Comparison of ENCODE assay signal across 16 mouse cellular contexts in genomic region chr4:138065593-138066169, GRCm38 (mm10).
DNase-seq lines count a peak whose midpoint lies in the region; ATAC-seq and TF ChIP-seq lines count a peak whose summit lies in the region.
"Had no signal": no experiment of that assay in that cellular context is flagged by ENCODE, and none has a peak within 500 bp of the region (broad histone marks: within the 10 kb centered on the region; RNA-seq: fewer than 3 reads in every experiment).

No protein-coding gene starts in this region.

- no peak for TF ChIP-seq POLR2A in cerebellum, adult 2 months (IDR thresholded peaks at IDR 0.05; ENCODE audit: borderline replicate concordance, insufficient read depth, low read length)
- TF ChIP-seq POLR2A in kidney, adult 2 months (IDR thresholded peaks at IDR 0.05; ENCODE audit: low read depth, low read length), result no peak

- H3K9me3 ChIP-seq in kidney, embryonic 14.5 days (ENCODE audit: control insufficient read depth, low read length), result no peaks in the 10 kb centered on the region
- no peaks in the 10 kb centered on the region for H3K9me3 ChIP-seq in liver, embryonic 14.5 days (ENCODE audit: control insufficient read depth, low read length)
- H3K9me3 ChIP-seq: forebrain, embryonic 15.5 days; heart, embryonic 10.5 days; hindbrain, embryonic 13.5 days; midbrain, embryonic 13.5 days; neural tube, embryonic 12.5 days had no signal

- peak; percentile 59 to 80 for DNase-seq in cerebellum, adult 2 months
- DNase-seq in cerebellum, postnatal 14 days, result no peak
- peak; percentile 68 for DNase-seq in kidney, adult 2 months
- peak in 1 of 3 experiments; percentile 26 for DNase-seq in liver, embryonic 14.5 days (ENCODE audit: low read depth in 3 of 3, low spot score in 3 of 3)
- no peak for DNase-seq in right cerebral cortex, adult 2 months (ENCODE audit: low spot score in 2 of 2)
- no peak for DNase-seq in natural killer cell, adult 2 months (ENCODE audit: low spot score in 2 of 2)
- DNase-seq: embryo, embryonic 11 days; lung, postnatal 4 days; thymus, postnatal 4 days had no signal

- no peak overlapping the region for H3K4me2 ChIP-seq in kidney, embryonic 14.5 days (replicated peaks; ENCODE audit: low read depth, low read length)
- H3K4me2 ChIP-seq in liver, embryonic 14.5 days (ENCODE audit: low read depth), result peak overlapping the region; percentile 27; the same call in 1 of the 2 replicates
- H3K4me2 ChIP-seq: forebrain, embryonic 15.5 days; hindbrain, embryonic 13.5 days; midbrain, embryonic 13.5 days; neural tube, embryonic 12.5 days had no signal

- peaks cover 68% of the 10 kb centered on the region for H3K4me1 ChIP-seq in cerebellum, adult 2 months (ENCODE audit: control insufficient read depth, insufficient read depth, low read length)
- peaks cover 55% of the 10 kb centered on the region for H3K4me1 ChIP-seq in kidney, adult 2 months (ENCODE audit: control insufficient read depth, insufficient read depth, low read length)
- no peaks in the 10 kb centered on the region for H3K4me1 ChIP-seq in kidney, embryonic 14.5 days (ENCODE audit: control insufficient read depth, insufficient read depth, low read length)
- H3K4me1 ChIP-seq in brown adipose tissue, adult 24 weeks (ENCODE audit: control insufficient read depth, insufficient read depth, insufficient read length, low read length), result peaks cover 27% of the 10 kb centered on the region
- peaks cover 0 to 11% of the 10 kb centered on the region in 2 experiments; a peak in 3 of 4 replicates for H3K4me1 ChIP-seq in liver, embryonic 14.5 days (replicated peaks; ENCODE audit: control insufficient read depth in 2 of 2, insufficient read depth in 2 of 2, low read length in 1 of 2)
- H3K4me1 ChIP-seq: midbrain, embryonic 13.5 days; neural tube, embryonic 12.5 days had no signal

- WGBS in cerebellum, adult 2 months, result 46% methylated on average over 4 of the region's 4 CpGs
- WGBS in kidney, adult 2 months, result 42% methylated on average over 4 of the region's 4 CpGs
- WGBS in kidney, embryonic 14.5 days, result 84% methylated on average over 4 of the region's 4 CpGs
- WGBS in liver, embryonic 14.5 days (ENCODE audit: insufficient replicate concordance), result 62% methylated on average over 4 of the region's 4 CpGs

- peak overlapping the region; percentile 69; the same call in 1 of the 2 replicates for H3K27ac ChIP-seq in cerebellum, adult 2 months (ENCODE audit: insufficient read depth, low read length)
- peak overlapping the region; percentile 69 for H3K27ac ChIP-seq in kidney, adult 2 months (ENCODE audit: insufficient read depth, low read depth, low read length)
- no peak overlapping the region for H3K27ac ChIP-seq in kidney, embryonic 14.5 days (ENCODE audit: low read depth, low read length)
- 0 out of 2 replicates have a peak overlapping the region, but pooled peaks have one; percentile 10 for H3K27ac ChIP-seq in brown adipose tissue, adult 24 weeks (replicated peaks; ENCODE audit: low read depth, low read length)
- no peak overlapping the region for H3K27ac ChIP-seq in liver, embryonic 14.5 days
- H3K27ac ChIP-seq: forebrain, embryonic 15.5 days; heart, embryonic 10.5 days; hindbrain, embryonic 13.5 days; midbrain, embryonic 13.5 days; neural tube, embryonic 12.5 days had no signal

- H3K36me3 ChIP-seq in kidney, adult 2 months (ENCODE audit: control insufficient read depth, insufficient read depth, low read length), result no peaks in the 10 kb centered on the region; the same call in 1 of the 2 replicates
- H3K36me3 ChIP-seq in kidney, embryonic 14.5 days (ENCODE audit: control insufficient read depth, insufficient read depth, low read length), result peaks cover 43% of the 10 kb centered on the region; the same call in 1 of the 2 replicates
- H3K36me3 ChIP-seq in liver, embryonic 14.5 days (replicated peaks; ENCODE audit: control insufficient read depth, insufficient read depth, low read depth), result no peaks in the 10 kb centered on the region

- H3K4me3 ChIP-seq in cerebellum, adult 2 months (replicated peaks; ENCODE audit: insufficient read depth, low read depth, low read length), result no peak overlapping the region
- no peak overlapping the region for H3K4me3 ChIP-seq in kidney, adult 2 months (ENCODE audit: insufficient read depth, low read depth, low read length)
- H3K4me3 ChIP-seq in kidney, embryonic 14.5 days (ENCODE audit: low read length), result no peak overlapping the region
- H3K4me3 ChIP-seq in brown adipose tissue, adult 24 weeks (ENCODE audit: insufficient read depth, low read depth, low read length), result no peak overlapping the region
- no peak overlapping the region for H3K4me3 ChIP-seq in liver, embryonic 14.5 days (ENCODE audit: insufficient read depth in 1 of 2, low read depth in 2 of 2, low read length in 2 of 2)
- H3K4me3 ChIP-seq: forebrain, embryonic 15.5 days; heart, embryonic 10.5 days; hindbrain, embryonic 13.5 days; midbrain, embryonic 13.5 days; neural tube, embryonic 12.5 days had no signal

- no peak for ATAC-seq in kidney, embryonic 14.5 days (ENCODE audit: low FRiP score, low TSS enrichment)
- no peak for ATAC-seq in liver, embryonic 14.5 days (ENCODE audit: insufficient read depth)
- ATAC-seq: forebrain, embryonic 15.5 days; midbrain, embryonic 13.5 days had no signal

- no peaks in the 10 kb centered on the region for H3K27me3 ChIP-seq in cerebellum, adult 2 months (ENCODE audit: control insufficient read depth, insufficient read depth, low read length)
- no peaks in the 10 kb centered on the region for H3K27me3 ChIP-seq in kidney, adult 2 months (replicated peaks; ENCODE audit: control insufficient read depth, insufficient read depth, low read length)
- no peaks in the 10 kb centered on the region for H3K27me3 ChIP-seq in kidney, embryonic 14.5 days (ENCODE audit: control insufficient read depth, insufficient read depth, low read length)
- no peaks in the 10 kb centered on the region for H3K27me3 ChIP-seq in liver, embryonic 14.5 days (ENCODE audit: control insufficient read depth, insufficient read depth, low read length)
- H3K27me3 ChIP-seq: forebrain, embryonic 15.5 days; hindbrain, embryonic 13.5 days; midbrain, embryonic 13.5 days; neural tube, embryonic 12.5 days had no signal

- no peak overlapping the region for H3K9ac ChIP-seq in kidney, embryonic 14.5 days (ENCODE audit: low read depth, low read length)
- H3K9ac ChIP-seq in liver, embryonic 14.5 days (replicated peaks), result no peak overlapping the region
- H3K9ac ChIP-seq: forebrain, embryonic 15.5 days; hindbrain, embryonic 13.5 days; midbrain, embryonic 13.5 days; neural tube, embryonic 12.5 days had no signal

- no peak for TF ChIP-seq CTCF in cerebellum, adult 2 months (IDR thresholded peaks at IDR 0.05; ENCODE audit: borderline replicate concordance, insufficient read depth, low read depth, low read length)
- no peak for TF ChIP-seq CTCF in kidney, adult 2 months (conservative IDR thresholded peaks at IDR 0.05; ENCODE audit: insufficient read depth, insufficient read length, low read depth, low read length)
- TF ChIP-seq CTCF in liver, embryonic 14.5 days (IDR thresholded peaks at IDR 0.05; ENCODE audit: low read depth), result no peak

- no peak for TF ChIP-seq EP300 in liver, embryonic 14.5 days (IDR thresholded peaks at IDR 0.05; ENCODE audit: low read depth)

Comparison
In these comparisons a context has a peak if more than half of its experiments do, and no peak if none do; other contexts are left out.
1. DNase-seq: peak in cerebellum, adult 2 months (2 of 2) and kidney, adult 2 months (single experiment); none in cerebellum, postnatal 14 days (0 of 2), right cerebral cortex, adult 2 months (0 of 2) and natural killer cell, adult 2 months (0 of 2).
2. H3K27ac ChIP-seq: peak in cerebellum, adult 2 months (single experiment), kidney, adult 2 months (single experiment) and brown adipose tissue, adult 24 weeks (single experiment); none in kidney, embryonic 14.5 days (single experiment) and liver, embryonic 14.5 days (single experiment).